15 mouse cellular contexts compared by ENCODE assay signal in genomic region chr17:35769175-35769960, GRCm38 (mm10). TPM values are rescaled to one million over a fixed set of nuclear protein-coding genes. Genes with fewer than 3 reads are reported as not detected.
DNase-seq lines count a peak whose midpoint lies in the region; ATAC-seq and TF ChIP-seq lines count a peak whose summit lies in the region.
"Had no signal": no experiment of that assay in that cellular context is flagged by ENCODE, and none has a peak within 500 bp of the region (broad histone marks: within the 10 kb centered on the region; RNA-seq: fewer than 3 reads in every experiment).

No protein-coding gene starts in this region.

- H3K4me1 ChIP-seq in liver, embryonic 13.5 days (replicated peaks): peaks cover 28% of the 10 kb centered on the region
- H3K4me1 ChIP-seq in liver, embryonic 11.5 days (replicated peaks; ENCODE audit: control insufficient read depth, insufficient read depth, low read length): peaks cover 4% of the 10 kb centered on the region
- H3K4me1 ChIP-seq in liver, embryonic 16.5 days (ENCODE audit: control insufficient read depth, low read depth, low read length): no peaks in the 10 kb centered on the region; the same call in none of the 2 replicates
- H3K4me1 ChIP-seq in kidney, embryonic 14.5 days (ENCODE audit: control insufficient read depth, insufficient read depth, low read length): no peaks in the 10 kb centered on the region

- TF ChIP-seq CTCF in brain, embryonic 14.5 days (IDR thresholded peaks at IDR 0.05; ENCODE audit: borderline replicate concordance, extremely low read depth, insufficient read depth, insufficient read length): no peak

- 69% methylated on average over 5 of the region's 5 CpGs for WGBS in liver, embryonic 13.5 days (ENCODE audit: insufficient replicate concordance)
- WGBS in liver, embryonic 11.5 days: 67% methylated on average over 5 of the region's 5 CpGs
- WGBS in liver, embryonic 16.5 days (ENCODE audit: insufficient replicate concordance): 65% methylated on average over 5 of the region's 5 CpGs
- 63% methylated on average over 5 of the region's 5 CpGs for WGBS in kidney, embryonic 14.5 days

- H3K27ac ChIP-seq in liver, embryonic 13.5 days: 0 out of 2 replicates have a peak overlapping the region, but pooled peaks have one; percentile 0
- H3K27ac ChIP-seq in liver, embryonic 11.5 days (ENCODE audit: low read depth, low read length): no peak overlapping the region
- no peak overlapping the region for H3K27ac ChIP-seq in liver, embryonic 16.5 days (ENCODE audit: low read length)
- no peak overlapping the region for H3K27ac ChIP-seq in kidney, embryonic 14.5 days (ENCODE audit: low read depth, low read length)
- H3K27ac ChIP-seq: kidney, embryonic 15.5 days had no signal

- no peaks in the 10 kb centered on the region for H3K9me3 ChIP-seq in liver, embryonic 13.5 days (replicated peaks)
- H3K9me3 ChIP-seq in liver, embryonic 11.5 days (ENCODE audit: control insufficient read depth, low read length): no peaks in the 10 kb centered on the region
- H3K9me3 ChIP-seq in liver, embryonic 16.5 days (replicated peaks; ENCODE audit: control insufficient read depth, low read length): no peaks in the 10 kb centered on the region
- H3K9me3 ChIP-seq in kidney, embryonic 14.5 days (ENCODE audit: control insufficient read depth, low read length): no peaks in the 10 kb centered on the region
- H3K9me3 ChIP-seq: kidney, embryonic 15.5 days had no signal

- H3K36me3 ChIP-seq in liver, embryonic 13.5 days: 0 out of 2 replicates have a peak, but pooled peaks cover 3% of the 10 kb centered on the region
- no peaks in the 10 kb centered on the region for H3K36me3 ChIP-seq in liver, embryonic 11.5 days (ENCODE audit: control insufficient read depth, insufficient read depth, low read length)
- H3K36me3 ChIP-seq in liver, embryonic 16.5 days (ENCODE audit: control insufficient read depth, insufficient read depth): no peaks in the 10 kb centered on the region
- no peaks in the 10 kb centered on the region for H3K36me3 ChIP-seq in kidney, embryonic 14.5 days (ENCODE audit: control insufficient read depth, insufficient read depth, low read length)
- H3K36me3 ChIP-seq: kidney, embryonic 15.5 days had no signal

- no peaks in the 10 kb centered on the region; the same call in 1 of the 2 replicates for H3K27me3 ChIP-seq in liver, embryonic 13.5 days
- no peaks in the 10 kb centered on the region for H3K27me3 ChIP-seq in liver, embryonic 11.5 days (replicated peaks; ENCODE audit: control insufficient read depth, insufficient read depth, low read length)
- H3K27me3 ChIP-seq in liver, embryonic 16.5 days (ENCODE audit: control insufficient read depth, insufficient read depth, low read depth, low read length): no peaks in the 10 kb centered on the region
- no peaks in the 10 kb centered on the region for H3K27me3 ChIP-seq in kidney, embryonic 14.5 days (ENCODE audit: control insufficient read depth, insufficient read depth, low read length)
- H3K27me3 ChIP-seq: kidney, embryonic 15.5 days had no signal

- H3K9ac ChIP-seq in liver, embryonic 13.5 days: no peak overlapping the region
- H3K9ac ChIP-seq in liver, embryonic 11.5 days (ENCODE audit: low read depth, low read length): no peak overlapping the region
- H3K9ac ChIP-seq in liver, embryonic 16.5 days (ENCODE audit: low read depth, low read length): no peak overlapping the region
- H3K9ac ChIP-seq in kidney, embryonic 14.5 days (ENCODE audit: low read depth, low read length): no peak overlapping the region
- H3K9ac ChIP-seq: kidney, embryonic 15.5 days had no signal

- no peak for ATAC-seq in cerebellum, adult (ENCODE audit: insufficient number of reproducible peaks, low FRiP score, low TSS enrichment)
- ATAC-seq in liver, embryonic 13.5 days (ENCODE audit: low read depth): peak; percentile 66
- ATAC-seq in liver, embryonic 11.5 days (replicated peaks; ENCODE audit: low FRiP score): no peak
- peak; percentile 70 for ATAC-seq in liver, embryonic 16.5 days (ENCODE audit: low read depth)
- ATAC-seq in kidney, embryonic 14.5 days (ENCODE audit: low FRiP score, low TSS enrichment): no peak
- ATAC-seq: hindbrain, embryonic 16.5 days had no signal

- H3K4me2 ChIP-seq in liver, embryonic 13.5 days: no peak overlapping the region
- H3K4me2 ChIP-seq in liver, embryonic 11.5 days: no peak overlapping the region
- H3K4me2 ChIP-seq in liver, embryonic 16.5 days (ENCODE audit: low read depth, low read length): no peak overlapping the region
- H3K4me2 ChIP-seq in kidney, embryonic 14.5 days (replicated peaks; ENCODE audit: low read depth, low read length): no peak overlapping the region
- H3K4me2 ChIP-seq: kidney, embryonic 15.5 days had no signal

- H3K4me3 ChIP-seq in liver, embryonic 13.5 days (replicated peaks): no peak overlapping the region
- no peak overlapping the region for H3K4me3 ChIP-seq in liver, embryonic 11.5 days (ENCODE audit: low read depth, low read length)
- H3K4me3 ChIP-seq in liver, embryonic 16.5 days (ENCODE audit: low read depth, low read length): no peak overlapping the region
- H3K4me3 ChIP-seq in kidney, embryonic 14.5 days (ENCODE audit: low read length): no peak overlapping the region
- H3K4me3 ChIP-seq: kidney, embryonic 15.5 days had no signal

- peak; percentile 51 for DNase-seq in cerebellum, adult 9-11 months
- no peak for DNase-seq in liver, embryonic 13.5 days
- no peak for DNase-seq in liver, embryonic 11.5 days (ENCODE audit: low spot score)
- DNase-seq in brain, embryonic 14.5 days (ENCODE audit: low read depth): peak; percentile 21
- DNase-seq in kidney, adult 18-20 months: no peak
- DNase-seq: adrenal gland, postnatal 10 days; gastrocnemius, postnatal 25 days; layer of hippocampus, postnatal 36 days; lung, postnatal 36 days; right cerebral cortex, postnatal 25 days had no signal

- TF ChIP-seq POLR2A in brain, embryonic 14.5 days (IDR thresholded peaks at IDR 0.05; ENCODE audit: borderline replicate concordance, extremely low read depth, insufficient read depth, insufficient read length, poor library complexity, severe bottlenecking): no peak

RNA-seq across cellular contexts. Expression of gene Ier3, which starts 52.1 kb away (rescaled TPM):
- 21.6 and 23.2 TPM in 2 replicates for polyA plus RNA-seq in liver, embryonic 13.5 days (2015; fragmentation: Nextera tagmentation; extraction: Ambion mirVana)
- 9.4 and 9.9 TPM in 2 replicates for polyA plus RNA-seq in liver, embryonic 11.5 days (2014; fragmentation: Nextera tagmentation; extraction: Ambion mirVana)
- 4.8 and 5.1 TPM in 2 replicates for polyA plus RNA-seq in brain, embryonic 14.5 days (2012; rRNA removed)
- 15.8 and 19.4 TPM in 2 replicates for polyA plus RNA-seq in liver, embryonic 16.5 days (2015; fragmentation: Nextera tagmentation; extraction: Ambion mirVana)
- polyA plus RNA-seq in kidney, embryonic 14.5 days (2014; fragmentation: Nextera tagmentation; extraction: Ambion mirVana): 6.8 and 7.7 TPM in 2 replicates

RNA-seq across cellular contexts. Expression of gene Flot1, which starts 53.7 kb away (rescaled TPM):
- 38.2 and 38.5 TPM in 2 replicates for polyA plus RNA-seq in liver, embryonic 13.5 days (2015; fragmentation: Nextera tagmentation; extraction: Ambion mirVana)
- 59.3 and 67.8 TPM in 2 replicates for polyA plus RNA-seq in liver, embryonic 11.5 days (2014; fragmentation: Nextera tagmentation; extraction: Ambion mirVana)
- polyA plus RNA-seq in brain, embryonic 14.5 days (2012; rRNA removed): 87.1 and 101 TPM in 2 replicates
- polyA plus RNA-seq in liver, embryonic 16.5 days (2015; fragmentation: Nextera tagmentation; extraction: Ambion mirVana): 32.7 and 33.6 TPM in 2 replicates
- 35.9 and 36.1 TPM in 2 replicates for polyA plus RNA-seq in kidney, embryonic 14.5 days (2014; fragmentation: Nextera tagmentation; extraction: Ambion mirVana)

Comparison
In these comparisons a context has a peak if more than half of its experiments do, and no peak if none do; other contexts are left out.
1. ATAC-seq: peak in liver, embryonic 13.5 days (single experiment) and liver, embryonic 16.5 days (single experiment); none in cerebellum, adult (single experiment), liver, embryonic 11.5 days (single experiment) and kidney, embryonic 14.5 days (single experiment).
2. DNase-seq: peak in cerebellum, adult 9-11 months (single experiment) and brain, embryonic 14.5 days (single experiment); none in liver, embryonic 13.5 days (single experiment), liver, embryonic 11.5 days (single experiment) and kidney, adult 18-20 months (single experiment).